Comparison of ENCODE assay signal across 8 mouse cellular contexts in the genomic region with DNA sequence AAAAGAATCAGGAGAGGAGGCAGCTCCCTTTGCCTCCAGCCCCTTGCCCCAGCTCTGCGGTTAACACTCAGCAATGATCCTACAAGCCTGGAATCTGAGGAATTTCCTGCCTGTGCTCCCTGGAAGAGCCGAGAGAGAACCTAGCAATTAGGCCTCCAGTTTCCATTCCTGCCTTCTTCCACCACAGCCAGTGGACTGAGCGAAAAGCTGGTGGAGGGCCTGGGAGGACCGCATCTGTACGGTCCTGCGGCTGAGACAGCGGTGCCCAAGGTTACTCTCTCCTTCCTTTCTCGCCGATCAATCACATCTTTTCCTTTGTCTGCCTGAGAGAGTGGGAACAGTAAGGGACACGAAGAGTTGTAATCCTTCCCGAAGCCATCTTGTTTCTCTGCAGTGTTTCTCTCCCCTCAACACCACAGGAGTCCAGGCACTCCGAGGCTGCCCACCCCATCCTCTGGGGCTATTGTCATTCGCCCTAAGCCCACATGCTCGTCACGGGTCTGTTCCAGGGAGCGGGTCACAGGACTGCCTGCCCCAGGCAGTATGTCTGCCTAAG. TPM values are rescaled to one million over a fixed set of nuclear protein-coding genes. Genes with fewer than 3 reads are reported as not detected.
A peak's percentile ranks its signal among the peaks of the same experiment; 100 is the strongest.
DNase-seq lines count a peak whose midpoint lies in the region; ATAC-seq and TF ChIP-seq lines count a peak whose summit lies in the region.

No protein-coding gene starts in this region.

- H3K4me3 ChIP-seq in testis, adult 2 months (ENCODE audit: control insufficient read depth, low read depth, low read length) = no peak overlapping the region
- H3K4me3 ChIP-seq in kidney, embryonic 16.5 days (ENCODE audit: low read length) = no peak overlapping the region

- DNase-seq in testis, postnatal 10 days (ENCODE audit: low spot score) = no peak
- peak; percentile 68 to 72 for DNase-seq in heart, adult 9 months (ENCODE audit: low spot score in 2 of 2)
- DNase-seq in lung, postnatal 4 days = peak; percentile 74 to 79
- no peak for DNase-seq in right cerebral cortex, postnatal 36 days (ENCODE audit: low spot score in 2 of 2)
- DNase-seq in thymus, adult 18-20 months = no peak

- H3K27me3 ChIP-seq in testis, adult 2 months (ENCODE audit: control insufficient read depth, insufficient read depth, low read length) = no peaks in the 10 kb centered on the region
- H3K27me3 ChIP-seq in kidney, embryonic 16.5 days (ENCODE audit: insufficient read depth, low read length) = no peaks in the 10 kb centered on the region

- TF ChIP-seq POLR2A in testis, adult 2 months (IDR thresholded peaks at IDR 0.05; ENCODE audit: control insufficient read depth, low read depth, low read length) = no peak

- H3K4me2 ChIP-seq in kidney, embryonic 16.5 days (replicated peaks; ENCODE audit: low read depth, low read length) = peak overlapping the region; percentile 26

- ATAC-seq in kidney, embryonic 16.5 days (ENCODE audit: low FRiP score, low TSS enrichment) = peak; percentile 80
- ATAC-seq in inflammation-experienced regulatory T-cells, adult 6 months = no peak

- H3K27ac ChIP-seq in testis, adult 2 months (ENCODE audit: control insufficient read depth, insufficient read depth, low read depth, low read length) = peak overlapping the region; percentile 45; the same call in 1 of the 2 replicates
- H3K27ac ChIP-seq in kidney, embryonic 16.5 days (ENCODE audit: low read length) = peak overlapping the region; percentile 98

- H3K36me3 ChIP-seq in testis, adult 2 months (ENCODE audit: control insufficient read depth, insufficient read depth, low read length) = no peaks in the 10 kb centered on the region
- no peaks in the 10 kb centered on the region for H3K36me3 ChIP-seq in kidney, embryonic 16.5 days (ENCODE audit: insufficient read depth, low read length)

- 5% methylated on average over 16 of the region's 16 CpGs for WGBS in kidney, embryonic 16.5 days

- TF ChIP-seq CTCF in testis, adult 2 months (IDR thresholded peaks at IDR 0.05; ENCODE audit: control insufficient read depth, insufficient read depth, insufficient replicate concordance, low read depth, low read length) = no peak

- H3K4me1 ChIP-seq in testis, adult 2 months (ENCODE audit: control insufficient read depth, insufficient read depth, low read length) = peaks cover 7% of the 10 kb centered on the region; the same call in 1 of the 2 replicates
- H3K4me1 ChIP-seq in kidney, embryonic 16.5 days (ENCODE audit: insufficient read depth, low read length) = peaks cover 67% of the 10 kb centered on the region

- H3K9me3 ChIP-seq in kidney, embryonic 16.5 days (ENCODE audit: low read length) = no peaks in the 10 kb centered on the region

- peak overlapping the region; percentile 62 for H3K9ac ChIP-seq in kidney, embryonic 16.5 days (replicated peaks; ENCODE audit: low read length)

RNA-seq across cellular contexts. Expression of gene Kirrel, which starts 23.8 kb away (rescaled TPM):
- polyA plus RNA-seq in testis, adult 2 months (2012; rRNA removed) = 1.5 and 1.8 TPM in 2 replicates
- polyA plus RNA-seq in kidney, embryonic 16.5 days (2015; fragmentation: Nextera tagmentation; extraction: Ambion mirVana) = 16.4 and 18.6 TPM in 2 replicates
- polyA plus RNA-seq in inflammation-experienced regulatory T-cells, adult 6 months (2017; shearing (Covaris generic)) = not detected

Comparison
In these comparisons a context has a peak if more than half of its experiments do, and no peak if none do; other contexts are left out.
1. DNase-seq: peak in heart, adult 9 months (2 of 2) and lung, postnatal 4 days (2 of 2); none in testis, postnatal 10 days (single experiment), right cerebral cortex, postnatal 36 days (0 of 2) and thymus, adult 18-20 months (0 of 2).